Mouse (Mus musculus) hindbrain, embryonic 16.5 days (tissue): ENCODE measurements around the gene Ip6k3. TPM values are rescaled to one million over a fixed set of nuclear protein-coding genes. Genes with fewer than 3 reads are reported as not detected.

Source experiments
- ATAC-seq: fragments of 200-750 bp; cut with Nextera tagmentation; 2 replicates; pipeline ENCODE4 v1.8.0; 2017; ENCODE audit warnings: moderate TSS enrichment, moderate library complexity
- H3K27ac ChIP-seq: fragments of 300-500 bp; sonication (generic); 2 replicates; pipeline ENCODE4 v1.5.1; 2014; ENCODE audit warnings: low read depth, mild to moderate bottlenecking, control low read depth, low read length, moderate library complexity
- H3K27me3 ChIP-seq: fragments of 300-500 bp; sonication (generic); replicated peaks from 2 replicates; pipeline ENCODE4 v1.6.1; 2014; ENCODE audit warnings: low read length; ENCODE audit not compliant: control insufficient read depth, insufficient read depth
- H3K36me3 ChIP-seq: fragments of 300-500 bp; sonication (generic); 2 replicates; pipeline ENCODE4 v1.6.1; 2014; ENCODE audit warnings: mild to moderate bottlenecking, low read length, moderate library complexity, mixed read lengths; ENCODE audit not compliant: control insufficient read depth, insufficient read depth
- H3K4me1 ChIP-seq: fragments of 300-500 bp; sonication (generic); 2 replicates; pipeline ENCODE4 v1.6.1; 2014; ENCODE audit warnings: low read depth, low read length; ENCODE audit not compliant: control insufficient read depth, insufficient read depth
- H3K4me2 ChIP-seq: fragments of 300-500 bp; sonication (generic); 2 replicates; pipeline ENCODE4 v1.6.1; 2014; ENCODE audit warnings: mild to moderate bottlenecking, low read length, control low read depth, moderate library complexity
- H3K4me3 ChIP-seq: fragments of 300-500 bp; sonication (generic); 2 replicates; pipeline ENCODE4 v1.5.1; 2014; ENCODE audit warnings: mild to moderate bottlenecking, low read length, control low read depth, moderate library complexity
- H3K9ac ChIP-seq: fragments of 300-500 bp; sonication (generic); 2 replicates; pipeline ENCODE4 v1.6.1; 2014; ENCODE audit warnings: low read depth, mild to moderate bottlenecking, control low read depth, low read length, moderate library complexity
- H3K9me3 ChIP-seq: fragments of 300-500 bp; sonication (generic); 2 replicates; pipeline ENCODE4 v1.6.1; 2014; ENCODE audit warnings: mild to moderate bottlenecking, low read length, moderate library complexity; ENCODE audit not compliant: control insufficient read depth
- WGBS: fragments of 180-500 bp; shearing (Covaris S2); extraction: QIAGEN DNeasy Blood & Tissue Kit; methylation state at CpG from one replicate; pipeline ENCODE4 v1.1.7; 2014; 5-methylcytosine and 5-hydroxymethylcytosine counted together
- polyA plus RNA-seq: library from polyadenylated mRNA; unstranded; fragments of >200 nt; fragmentation: Nextera tagmentation; extraction: Ambion mirVana; gene quantifications from 2 replicates; pipeline ENCODE4 v1.2.1, GENCODE M21; 2015

The Ip6k3 gene
- polyA plus RNA-seq, 1 experiment from 2014 or later: 0.31 TPM

DNA sequence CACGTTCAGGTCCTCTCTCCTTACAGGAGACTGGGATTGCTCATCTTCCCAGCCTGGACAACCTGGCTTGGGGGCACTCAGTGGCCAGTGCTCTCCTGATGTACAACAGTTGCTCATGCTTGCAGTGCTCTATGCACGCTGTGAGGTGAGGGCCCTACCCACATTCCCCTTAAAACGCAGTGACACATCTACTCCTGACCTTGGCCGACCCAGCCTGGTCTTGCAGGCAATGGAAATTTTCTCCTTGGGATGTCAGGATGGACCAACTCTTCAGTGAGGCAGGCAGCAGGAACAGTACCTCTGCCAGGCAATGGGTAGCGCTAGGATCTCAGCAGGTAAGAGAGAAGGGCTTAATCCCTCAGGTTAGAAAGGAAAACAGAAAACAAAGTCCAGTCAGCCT, 19.5 kb upstream of the Ip6k3 start:
- H3K4me2 ChIP-seq: no peak overlapping the region
- H3K4me1 ChIP-seq: peaks cover 5% of the 10 kb centered on the region
- no peaks in the 10 kb centered on the region for H3K9me3 ChIP-seq
- ATAC-seq: no peak
- no peak overlapping the region for H3K9ac ChIP-seq
- peaks cover 18% of the 10 kb centered on the region for H3K36me3 ChIP-seq
- H3K27me3 ChIP-seq: no peaks in the 10 kb centered on the region; the same call in 1 of the 2 replicates
- H3K4me3 ChIP-seq: no peak overlapping the region
- H3K27ac ChIP-seq: no peak overlapping the region
- 60% methylated on average over 5 of the region's 5 CpGs for WGBS

DNA sequence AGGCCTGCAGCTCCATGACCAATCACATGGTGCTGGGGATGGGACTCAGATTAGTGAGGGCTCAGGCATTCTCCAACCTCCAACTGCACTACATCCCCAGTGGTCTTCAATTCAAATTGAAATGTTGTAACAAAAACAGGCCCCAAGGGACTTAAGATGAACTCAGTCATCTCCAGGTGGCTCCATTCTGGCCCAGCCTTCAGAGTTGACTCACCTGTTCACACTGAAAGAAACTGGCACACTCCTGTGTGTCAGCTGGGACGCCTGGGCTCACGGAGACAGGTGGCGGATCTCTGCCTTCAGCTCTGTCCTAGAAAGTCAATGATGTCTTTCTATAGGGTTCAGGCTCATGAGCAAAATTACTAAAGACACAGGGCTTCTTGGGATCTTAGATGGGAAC, 18.5 kb upstream of the Ip6k3 start:
- peaks cover 5% of the 10 kb centered on the region for H3K4me1 ChIP-seq
- peaks cover 8% of the 10 kb centered on the region for H3K36me3 ChIP-seq
- H3K27me3 ChIP-seq: no peaks in the 10 kb centered on the region; the same call in 1 of the 2 replicates
- 96% methylated on average over 3 of the region's 3 CpGs for WGBS
- no peak overlapping the region for H3K4me3 ChIP-seq
- no peak overlapping the region for H3K27ac ChIP-seq
- H3K4me2 ChIP-seq: no peak overlapping the region
- no peak for ATAC-seq
- no peaks in the 10 kb centered on the region for H3K9me3 ChIP-seq
- no peak overlapping the region for H3K9ac ChIP-seq

DNA sequence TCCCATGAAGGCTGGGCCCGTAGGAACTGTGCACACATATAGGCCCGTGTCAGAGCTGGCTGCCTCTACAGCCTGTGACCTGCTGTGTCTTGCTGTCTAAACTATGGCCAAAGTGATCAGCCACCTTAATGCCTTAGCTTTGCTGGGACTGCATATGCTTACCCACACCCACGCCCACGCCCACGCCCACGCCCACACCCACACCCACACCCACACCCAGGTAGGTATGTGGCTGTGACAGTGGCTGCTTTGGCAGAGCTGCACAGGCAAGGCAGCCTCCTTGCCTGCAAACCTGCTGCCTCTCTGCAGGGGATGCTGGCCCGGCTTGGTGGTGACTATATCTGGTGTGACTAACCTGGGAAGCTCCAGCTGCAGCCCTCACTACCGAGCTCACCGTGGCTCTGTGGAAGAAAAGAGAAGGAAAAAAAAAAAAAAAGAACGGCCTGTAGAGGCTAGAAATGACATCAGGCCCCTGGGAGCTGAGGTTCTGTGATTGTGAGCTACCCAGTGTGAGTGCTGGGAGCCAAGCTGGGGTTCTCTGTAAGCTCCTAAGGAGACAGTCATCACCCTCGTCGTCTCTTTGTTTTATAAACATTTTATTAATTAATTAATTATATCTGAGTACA, 16.2 kb upstream of the Ip6k3 start:
- H3K9ac ChIP-seq: no peak overlapping the region
- 85% methylated on average over 12 of the region's 12 CpGs for WGBS

GRCm38 (mm10) chr17:27182401-27182800, 14.8 kb upstream of the Ip6k3 start:
- WGBS: 48% methylated on average over 5 of the region's 5 CpGs
- Histone ChIP-seq H3K4me3 (no peak overlapping the region), H3K4me1 (no peaks in the 10 kb centered on the region), H3K27me3 (no peaks in the 10 kb centered on the region), H3K9me3 (no peaks in the 10 kb centered on the region), H3K36me3 (no peaks in the 10 kb centered on the region), H3K4me2 (no peak overlapping the region), H3K27ac (no peak overlapping the region), H3K9ac (no peak overlapping the region)
- no peak for ATAC-seq

More for the DNA sequence above, 16.2 kb upstream of the Ip6k3 start:
- H3K4me2 ChIP-seq: no peak overlapping the region
- H3K4me1 ChIP-seq: peaks cover 3% of the 10 kb centered on the region
- no peaks in the 10 kb centered on the region for H3K36me3 ChIP-seq
- no peak overlapping the region for H3K4me3 ChIP-seq
- H3K27ac ChIP-seq: no peak overlapping the region
- ATAC-seq: no peak
- H3K9me3 ChIP-seq: no peaks in the 10 kb centered on the region
- no peaks in the 10 kb centered on the region; the same call in 1 of the 2 replicates for H3K27me3 ChIP-seq

GRCm38 (mm10) chr17:27181666-27182065, 14.1 kb upstream of the Ip6k3 start:
- Histone ChIP-seq H3K36me3 (no peaks in the 10 kb centered on the region), H3K9me3 (no peaks in the 10 kb centered on the region), H3K4me3 (no peak overlapping the region), H3K4me2 (no peak overlapping the region), H3K4me1 (no peaks in the 10 kb centered on the region), H3K27me3 (no peaks in the 10 kb centered on the region), H3K9ac (no peak overlapping the region; the same call in 1 of the 2 replicates), H3K27ac (no peak overlapping the region)
- ATAC-seq: no peak
- WGBS: 28% methylated on average over 3 of the region's 3 CpGs

- H3K4me1 ChIP-seq: peaks cover 12% of the 10 kb centered on the region
- H3K9ac ChIP-seq: no peak overlapping the region
- H3K9me3 ChIP-seq: no peaks in the 10 kb centered on the region
- no peaks in the 10 kb centered on the region for H3K36me3 ChIP-seq
- H3K27me3 ChIP-seq: no peaks in the 10 kb centered on the region
- WGBS: 65% methylated on average over 12 of the region's 12 CpGs
- H3K4me2 ChIP-seq: no peak overlapping the region
- ATAC-seq: no peak
- H3K27ac ChIP-seq: no peak overlapping the region
- H3K4me3 ChIP-seq: no peak overlapping the region
These were observed 12.2 kb upstream of the Ip6k3 start for GRCm38 (mm10) chr17:27179681-27180280.

DNA sequence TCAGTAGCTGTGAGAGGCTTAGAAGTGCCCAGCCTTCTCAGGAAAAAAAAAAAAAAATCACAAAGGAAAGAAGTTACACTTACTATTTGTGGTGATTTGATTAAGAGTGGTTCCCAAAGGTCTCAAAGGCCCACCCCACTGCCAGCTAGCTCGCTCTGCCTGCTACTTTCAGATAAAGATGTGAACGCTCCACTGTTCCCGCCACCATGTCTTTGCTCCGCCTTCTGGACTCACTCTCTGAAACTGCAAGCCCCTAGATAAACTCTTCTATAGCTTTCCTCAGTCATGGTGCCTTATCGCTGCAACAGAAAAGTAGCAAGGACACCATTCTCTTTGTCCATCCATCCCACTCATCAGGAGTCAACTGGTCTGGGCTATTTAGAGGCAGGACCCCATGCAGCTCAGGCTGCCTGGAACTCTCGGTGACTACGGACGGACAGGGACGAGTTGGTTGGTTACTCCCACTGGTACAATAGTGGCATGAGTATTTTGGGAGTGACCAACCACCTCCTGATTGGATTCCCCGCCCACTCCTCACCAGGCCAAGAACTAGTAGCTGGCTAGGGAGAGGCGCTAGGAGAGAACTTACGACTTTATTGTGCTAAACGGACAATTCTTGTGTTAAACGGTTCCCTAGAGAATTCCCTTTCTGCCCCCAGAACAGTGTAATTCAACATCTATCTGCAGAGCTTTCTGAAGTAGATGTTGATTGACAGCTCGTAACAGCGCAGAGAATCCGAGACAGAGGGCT, 11.0 kb upstream of the Ip6k3 start:
- no peaks in the 10 kb centered on the region for H3K36me3 ChIP-seq
- H3K4me1 ChIP-seq: peaks cover 12% of the 10 kb centered on the region
- no peak overlapping the region for H3K27ac ChIP-seq
- no peaks in the 10 kb centered on the region for H3K9me3 ChIP-seq
- H3K27me3 ChIP-seq: no peaks in the 10 kb centered on the region
- WGBS: 85% methylated on average over 17 of the region's 17 CpGs
- H3K9ac ChIP-seq: no peak overlapping the region
- no peak overlapping the region for H3K4me3 ChIP-seq
- no peak overlapping the region for H3K4me2 ChIP-seq
- ATAC-seq: no peak

- Histone ChIP-seq H3K9me3 (no peaks in the 10 kb centered on the region), H3K27ac (no peak overlapping the region), H3K27me3 (no peaks in the 10 kb centered on the region), H3K4me1 (peaks cover 12% of the 10 kb centered on the region), H3K4me3 (no peak overlapping the region), H3K9ac (no peak overlapping the region), H3K4me2 (no peak overlapping the region), H3K36me3 (no peaks in the 10 kb centered on the region)
- 90% methylated on average over 9 of the region's 9 CpGs for WGBS
- ATAC-seq: no peak
These were observed 10.4 kb upstream of the Ip6k3 start for GRCm38 (mm10) chr17:27178019-27178418.

- ATAC-seq: no peak
- 84% methylated on average over 4 of the region's 4 CpGs for WGBS
These were observed 9.2 kb upstream of the Ip6k3 start for GRCm38 (mm10) chr17:27176754-27177153.

More at GRCm38 (mm10) chr17:27176754-27177153, 9.2 kb upstream of the Ip6k3 start:
- no peak overlapping the region for H3K4me2 ChIP-seq
- H3K36me3 ChIP-seq: no peaks in the 10 kb centered on the region
- no peak overlapping the region for H3K27ac ChIP-seq
- H3K4me1 ChIP-seq: peaks cover 12% of the 10 kb centered on the region
- no peak overlapping the region for H3K4me3 ChIP-seq
- H3K9me3 ChIP-seq: no peaks in the 10 kb centered on the region
- no peak overlapping the region for H3K9ac ChIP-seq
- H3K27me3 ChIP-seq: no peaks in the 10 kb centered on the region
